Mouse (Mus musculus) hematopoietic stem cell, adult 5-6 weeks (primary cell): ENCODE data around the gene Acad12. TPM values are rescaled to one million over a fixed set of nuclear protein-coding genes. Genes with fewer than 3 reads are reported as not detected.
"Not testable (repeated sequence)": the region's sequence is repeated elsewhere in the genome, so short reads cannot be mapped to it uniquely, and the experiment has no call there.

ENCODE experiments used
- ATAC-seq, 2 experiments: fragments of 125-278 bp in 1 of 2; replicated peaks in 1 of 2; 2 replicates each; pipeline ENCODE4 v1.8.0; 2016 to 2017; ENCODE audit warnings: inconsistent platforms in 2 of 2, mild to moderate bottlenecking in 2 of 2, moderate number of reproducible peaks in 2 of 2, low read depth in 1 of 2, moderate TSS enrichment in 1 of 2; ENCODE audit not compliant: low FRiP score in 2 of 2, poor library complexity in 2 of 2, severe bottlenecking in 2 of 2, insufficient read depth in 1 of 2, low TSS enrichment in 1 of 2
- total RNA-seq: library from RNA; stranded (forward); fragments of 172-1452, 232-1000 nt; gene quantifications from 2 replicates; pipeline ENCODE4 v1.2.3, GENCODE M21; 2017

Acad12 gene
- total RNA-seq, 1 experiment from 2014 or later: 5.0 TPM

- peak; percentile 56 to 69; a peak in 2 of 4 replicates for ATAC-seq
These were observed 9.1 kb upstream of the Acad12 start for GRCm38 (mm10) chr5:121627871-121628270.

GRCm38 (mm10) chr5:121623241-121623640 lies 4.5 kb upstream of the Acad12 start:
- no peak for ATAC-seq

GRCm38 (mm10) chr5:121621102-121621501 lies 2.4 kb upstream of the Acad12 start:
- ATAC-seq: no peak

- not testable (repeated sequence) for ATAC-seq
These were observed 3.8 kb downstream of the Acad12 start for GRCm38 (mm10) chr5:121614921-121615320.

GRCm38 (mm10) chr5:121612036-121612435 lies 6.7 kb downstream of the Acad12 start:
- no peak for ATAC-seq

- ATAC-seq: not testable (repeated sequence)
These were observed 9.1 kb downstream of the Acad12 start for GRCm38 (mm10) chr5:121609556-121610135.

- peak; percentile 50 to 74; a peak in 3 of 4 replicates for ATAC-seq
These were observed 12.6 kb downstream of the Acad12 start for GRCm38 (mm10) chr5:121606151-121606550.

GRCm38 (mm10) chr5:121603815-121604214 lies 14.9 kb downstream of the Acad12 start:
- ATAC-seq: not testable (repeated sequence)

- ATAC-seq: peak; percentile 85 to 88
These were observed 17.0 kb downstream of the Acad12 start for GRCm38 (mm10) chr5:121601547-121602299.

- ATAC-seq: no peak
These were observed 19.7 kb downstream of the Acad12 start for GRCm38 (mm10) chr5:121598871-121599610.

- no peak for ATAC-seq
These were observed 20.7 kb downstream of the Acad12 start for GRCm38 (mm10) chr5:121597991-121598537.

- no peak for ATAC-seq
These were observed 21.4 kb downstream of the Acad12 start for GRCm38 (mm10) chr5:121597332-121597731.

- no peak for ATAC-seq
These were observed 22.5 kb downstream of the Acad12 start for GRCm38 (mm10) chr5:121596226-121596625.

- ATAC-seq: no peak
These were observed 23.0 kb downstream of the Acad12 start for GRCm38 (mm10) chr5:121595758-121596157.

GRCm38 (mm10) chr5:121594714-121595313 lies 23.9 kb downstream of the Acad12 start:
- no peak for ATAC-seq

GRCm38 (mm10) chr5:121593451-121594401 lies 25.0 kb downstream of the Acad12 start, which contains the start of gene Aldh2:
Gene Aldh2, minus strand, starts transcription at chr5:121593824.
- ATAC-seq: peak; percentile 88 to 91
